Mouse (Mus musculus) mouse embryonic stem cell (cell line): ENCODE measurements around the gene Car15.

Experiments used
- in situ Hi-C, 2 experiments: fragments of 300-500 bp; cut with MboI; formaldehyde crosslinking; loops; 1 replicate in 1 of 2; 3 replicates in 1 of 2; pipeline ENCODE4 v1.14.3; 2019 to 2020; ENCODE audit warnings: low sequenced_read_pairs in 2 of 2, low pct_unique_long_range_greater_than_20kb in 1 of 2, mixed read lengths in 1 of 2; ENCODE audit not compliant: unreplicated experiment in 1 of 2

Car15 gene

DNA sequence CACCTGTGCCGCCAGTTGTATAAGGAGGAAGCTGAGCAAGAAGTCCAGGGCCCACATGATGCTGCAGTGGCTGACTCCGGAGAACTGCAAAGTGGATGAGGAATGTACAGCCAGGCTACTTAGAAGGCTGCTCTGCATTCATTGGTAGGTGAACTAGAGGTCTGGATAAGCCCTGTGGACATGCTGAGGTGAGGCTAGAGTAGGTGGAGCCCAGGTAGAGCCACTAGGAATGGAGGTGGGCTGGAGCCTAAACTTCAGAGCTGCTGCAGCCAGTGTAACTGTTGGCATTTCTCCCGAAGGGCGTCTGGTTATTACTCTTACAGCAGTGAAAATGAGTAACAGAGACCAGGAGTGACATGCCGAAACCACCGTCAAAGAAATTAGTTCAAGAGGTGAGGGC, at the start of gene Car15:
TSS of gene Car15 (minus strand) at position 314 of the 400 bp plus-strand sequence.
- in situ Hi-C loops = no loop called here

DNA sequence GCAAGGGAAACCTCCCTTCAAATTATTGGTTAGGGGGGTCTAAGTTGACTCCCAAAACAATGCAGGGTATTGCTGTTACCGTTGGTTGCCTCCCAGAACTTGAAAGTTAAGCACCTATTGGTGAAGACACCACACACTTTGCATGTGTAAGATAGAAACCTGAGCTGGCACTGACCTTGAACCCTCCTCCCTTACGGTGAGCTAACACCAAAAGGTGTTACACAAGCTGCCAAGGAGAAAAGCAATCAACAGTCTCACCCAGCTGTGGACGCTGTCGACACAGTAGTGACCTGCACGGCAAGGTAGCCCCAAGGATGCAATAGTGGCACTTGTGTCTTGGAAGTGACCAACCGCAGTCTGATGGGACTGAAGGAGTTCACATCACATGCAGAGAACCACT, 46.0 kb upstream of the Car15 start:
- in situ Hi-C loops = no loop called here

DNA sequence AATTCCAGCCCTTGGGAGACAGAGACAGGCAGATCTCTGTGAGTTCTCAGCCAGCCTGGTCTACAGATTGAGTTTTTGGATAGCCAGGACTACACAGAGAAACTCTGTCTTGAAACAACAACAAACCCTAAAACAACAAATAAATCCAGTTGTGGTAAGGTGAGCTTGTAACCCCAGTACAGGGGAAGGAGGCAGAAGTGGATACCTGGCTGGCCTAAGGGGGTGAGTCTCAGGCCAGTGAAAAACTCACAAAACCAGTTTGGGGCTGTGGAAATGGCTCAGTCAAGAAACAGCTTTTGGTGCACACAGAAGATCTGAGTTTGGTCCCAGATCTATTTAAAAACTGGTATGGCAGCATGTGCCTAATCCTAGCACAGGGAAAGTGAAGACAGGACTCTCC, 44.0 kb upstream of the Car15 start:
- in situ Hi-C loops = no loop called here

DNA sequence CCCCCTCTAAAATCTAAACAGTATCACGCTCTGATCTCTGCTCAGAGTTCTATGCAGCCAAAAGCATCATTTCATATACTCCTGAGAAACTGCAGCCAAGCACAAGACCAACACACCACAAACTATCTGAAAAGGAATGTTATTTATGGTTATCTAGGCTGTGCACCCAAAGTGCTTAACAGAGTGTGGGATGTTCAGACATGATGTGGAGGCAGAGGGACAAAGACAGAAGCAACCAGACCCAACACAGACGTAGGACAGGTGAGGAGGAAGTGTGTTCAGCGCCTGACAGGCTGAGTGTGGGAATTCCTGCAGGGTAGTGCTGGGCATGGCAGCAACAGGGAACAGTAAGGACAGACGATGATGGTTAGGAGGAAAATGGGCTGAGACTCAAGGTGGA, 41.4 kb upstream of the Car15 start:
- in situ Hi-C loops = no loop called here

DNA sequence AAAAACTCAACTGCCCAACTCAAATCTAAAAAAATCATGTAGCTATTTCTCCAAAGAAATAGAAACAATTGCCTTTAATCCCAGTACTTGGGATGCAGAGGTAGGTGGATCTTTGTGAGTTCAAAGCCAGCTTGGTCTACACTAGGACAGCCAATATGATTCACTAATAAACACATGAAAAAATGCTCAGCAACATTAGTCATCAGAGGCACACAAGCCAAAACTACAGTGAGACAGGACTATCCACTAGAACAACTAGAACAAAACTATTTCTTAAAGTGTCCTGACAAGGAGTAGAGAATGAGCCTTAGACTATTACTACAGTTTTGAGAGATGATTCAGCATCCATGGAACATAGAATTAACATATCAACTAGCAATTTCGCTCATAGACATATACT, 37.9 kb upstream of the Car15 start:
- in situ Hi-C loops = no loop called here

DNA sequence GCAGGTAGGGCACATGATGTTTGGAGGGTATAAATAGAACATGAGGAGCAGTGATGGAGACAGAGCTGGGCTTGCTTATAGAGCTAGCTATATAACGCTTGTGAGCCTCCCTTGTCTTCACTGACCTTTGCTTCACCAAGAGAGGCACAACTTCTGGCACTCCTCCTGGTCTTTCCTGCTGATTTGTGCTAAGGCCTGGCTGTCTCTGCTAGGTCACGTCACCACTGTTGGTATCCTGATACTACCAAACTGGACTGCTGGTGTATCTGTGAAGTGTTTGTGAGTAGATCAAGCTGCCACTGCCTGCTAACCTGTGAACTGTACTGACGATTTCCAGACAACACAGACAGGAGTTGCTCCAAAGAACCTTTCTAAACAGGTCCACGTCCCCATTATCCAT, 37.0 kb upstream of the Car15 start:
- in situ Hi-C loops = no loop called here

DNA sequence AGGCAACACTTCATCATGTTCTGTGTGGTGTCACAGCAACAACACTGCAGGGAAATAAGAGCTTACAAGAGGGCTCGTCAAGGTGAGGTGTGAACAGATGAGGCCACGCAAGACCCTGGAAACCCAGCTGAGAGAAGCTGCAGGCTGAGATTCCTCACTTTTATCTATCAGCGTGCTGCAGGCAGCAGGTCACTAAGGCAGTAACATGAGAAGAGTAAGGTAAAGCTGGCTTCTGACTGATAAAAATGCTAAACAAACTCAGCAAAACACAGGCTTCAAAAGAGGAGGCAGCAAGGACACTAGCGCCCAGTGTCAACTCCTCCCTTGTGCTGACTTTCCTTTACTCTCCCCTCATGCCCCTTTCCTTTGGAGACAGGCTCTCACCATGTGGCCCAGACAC, 34.8 kb upstream of the Car15 start:
- in situ Hi-C loops = no loop called here

DNA sequence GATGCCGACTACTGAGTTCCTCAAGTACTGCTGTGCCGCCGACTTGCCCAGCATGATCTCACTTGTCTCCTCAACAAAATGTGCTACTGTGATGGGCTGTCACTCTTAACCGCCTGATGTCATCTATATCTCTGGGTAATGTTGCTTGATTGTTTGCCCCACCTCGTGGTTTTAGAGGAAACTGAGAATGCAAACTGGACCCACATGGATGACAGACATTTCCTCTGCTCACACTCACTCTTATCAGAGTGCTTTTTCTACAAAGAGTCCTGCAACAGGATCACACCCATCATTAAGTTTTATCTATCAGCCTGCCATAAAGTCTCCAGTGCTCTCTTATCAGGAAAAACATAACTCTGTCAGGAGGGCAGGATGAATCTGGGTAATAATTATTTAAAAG, 33.1 kb upstream of the Car15 start:
- in situ Hi-C loops = no loop called here

DNA sequence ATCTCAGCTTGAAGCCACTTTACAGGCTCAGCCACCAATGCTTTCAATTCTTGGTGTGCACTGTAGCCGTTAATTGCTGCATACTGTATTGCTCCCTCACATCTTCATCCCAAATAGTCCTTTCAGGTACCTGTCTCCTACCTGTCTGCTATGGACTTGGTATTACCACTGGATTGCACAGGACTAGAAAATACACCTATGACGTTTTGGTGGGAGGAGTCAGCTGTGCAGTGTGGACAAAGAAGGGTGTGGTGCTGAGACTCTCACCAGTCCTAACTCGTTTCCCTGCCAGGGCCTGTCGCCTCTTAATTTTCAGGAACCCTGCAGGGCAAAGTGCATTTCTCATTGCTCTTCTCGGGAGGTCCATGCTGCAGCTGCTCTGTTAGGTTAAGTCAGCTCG, 27.6 kb upstream of the Car15 start:
- in situ Hi-C loops = no loop called here

DNA sequence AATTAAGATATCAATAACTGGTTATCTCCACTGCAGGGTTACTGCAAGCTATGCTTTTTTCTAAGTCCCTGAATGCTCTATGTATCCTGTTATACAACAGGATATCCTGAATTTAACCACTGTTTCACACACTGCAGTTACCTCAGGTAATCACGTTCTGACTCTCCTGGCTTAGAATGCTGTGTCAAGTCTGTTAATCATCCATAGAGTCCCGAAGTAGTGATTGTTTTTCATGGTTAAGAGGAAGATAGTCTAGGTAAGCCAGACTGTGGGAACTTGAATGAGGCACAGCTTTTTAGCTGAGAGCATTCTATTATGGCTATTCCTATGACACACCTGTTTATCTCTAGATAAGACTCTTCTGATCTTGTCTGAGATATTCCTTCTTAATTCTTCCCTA, 27.1 kb upstream of the Car15 start:
- in situ Hi-C loops = no loop called here

DNA sequence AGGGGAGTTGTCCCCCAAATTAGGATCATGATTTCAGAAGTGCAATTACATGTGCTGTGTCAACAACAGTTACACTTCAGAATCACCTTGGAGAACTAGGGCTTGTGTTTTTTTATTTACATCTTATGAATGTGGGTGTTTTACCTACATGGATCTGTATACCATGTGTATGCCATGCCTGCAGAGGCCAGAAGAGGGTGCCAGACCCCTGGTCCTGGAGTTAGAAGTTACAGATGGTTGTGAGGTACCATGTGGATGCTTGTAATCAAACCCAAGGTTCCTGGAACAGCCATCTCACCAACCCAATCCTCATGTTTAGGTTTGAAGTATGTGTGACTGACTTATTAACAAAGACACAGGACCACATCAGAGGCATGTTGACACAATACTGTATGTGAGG, 20.4 kb upstream of the Car15 start:
- in situ Hi-C loops = no loop called here

DNA sequence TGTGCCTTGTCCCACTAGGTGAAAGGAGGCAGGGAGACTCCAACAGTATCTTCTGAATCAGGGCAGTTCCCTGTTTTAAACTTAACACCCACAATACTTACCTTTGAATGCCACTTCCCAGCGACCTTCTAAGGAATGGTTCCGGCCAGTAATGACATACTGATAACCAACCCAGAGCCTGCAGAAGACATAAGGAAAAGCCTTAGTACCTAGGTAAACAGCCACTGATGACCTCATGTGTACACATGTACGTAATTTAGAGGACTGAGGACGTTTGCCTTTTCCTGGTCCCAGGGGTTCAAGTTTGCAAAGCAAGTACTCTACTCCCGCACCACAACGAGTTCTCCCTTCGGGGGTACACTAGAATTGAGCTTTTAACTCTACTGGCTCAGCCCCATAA, 19.0 kb upstream of the Car15 start:
- in situ Hi-C loops = no loop called here

DNA sequence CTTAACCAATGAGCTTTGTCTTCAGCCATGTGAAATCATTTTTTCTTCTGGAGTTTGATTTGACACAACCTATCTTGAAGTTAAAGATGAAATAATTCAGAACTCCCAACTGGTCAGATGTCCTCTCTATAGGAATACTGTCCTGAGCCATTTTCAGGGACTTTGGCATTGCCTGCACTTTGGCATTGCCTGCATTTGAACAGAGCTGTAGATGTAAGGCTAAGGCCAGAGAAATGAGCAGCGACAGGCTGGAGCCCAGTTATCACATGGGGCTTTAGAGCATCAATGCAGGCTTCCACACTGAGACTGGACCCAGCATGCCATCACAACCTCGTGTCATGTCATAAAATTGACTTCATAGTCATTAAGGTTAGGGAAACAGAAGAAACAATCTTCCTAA, 15.1 kb upstream of the Car15 start:
- in situ Hi-C loops = no loop called here

DNA sequence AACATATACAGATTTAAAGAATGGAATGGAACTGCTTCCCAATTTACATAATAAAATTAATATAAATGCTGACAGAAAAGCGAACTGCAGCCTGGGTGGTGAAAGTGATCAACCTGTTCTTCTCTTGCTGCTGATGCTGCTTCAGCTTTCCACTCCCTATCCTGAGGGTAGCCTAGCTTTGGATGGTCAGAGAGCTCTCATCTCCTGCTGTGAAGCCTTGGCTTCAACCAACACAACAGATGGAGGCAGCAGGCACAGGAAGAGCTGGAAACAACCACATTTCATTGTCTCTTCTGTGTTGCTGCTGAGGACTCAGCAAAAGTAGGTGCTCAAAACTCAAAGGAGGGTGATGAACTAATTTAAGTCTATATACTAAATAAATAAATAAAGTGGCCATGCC, 13.7 kb upstream of the Car15 start:
- in situ Hi-C loops = no loop called here

DNA sequence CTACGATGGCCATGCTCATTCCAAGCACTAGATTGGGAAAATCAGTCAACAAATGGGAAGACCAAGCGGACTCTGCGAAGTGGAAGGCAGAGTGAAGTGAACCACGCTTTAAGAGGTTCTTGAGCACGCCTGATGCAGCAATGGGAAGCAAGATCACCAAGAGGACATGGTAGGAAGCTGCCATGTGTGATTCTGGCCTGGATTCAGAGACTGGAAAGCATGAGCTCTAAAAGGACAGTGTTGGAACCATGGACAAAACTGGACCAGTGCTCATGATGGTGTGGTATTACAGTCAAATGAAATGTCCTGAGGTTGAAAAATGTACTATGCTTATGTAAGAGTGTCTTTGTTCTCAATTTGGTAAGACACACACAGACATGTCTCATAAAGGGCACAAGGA, 13.2 kb upstream of the Car15 start:
- in situ Hi-C loops = no loop called here

DNA sequence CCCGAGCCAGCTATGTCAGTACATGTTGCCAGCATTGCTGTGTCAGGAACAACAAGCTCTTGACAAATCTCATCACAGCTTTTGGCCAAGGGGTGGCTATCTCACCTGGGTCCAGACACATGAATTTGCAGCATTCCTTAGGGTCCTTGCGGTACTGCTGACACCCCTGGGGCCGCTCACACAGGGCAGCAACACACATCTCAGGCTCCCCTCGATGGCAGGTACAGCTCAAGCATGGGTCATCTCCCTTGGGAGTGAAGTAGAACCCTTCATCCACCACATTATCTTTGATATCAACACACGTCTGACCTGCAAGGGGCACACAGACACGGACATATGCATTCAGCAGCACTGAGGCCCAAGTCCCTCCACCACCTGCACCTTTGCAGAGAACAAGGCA, 11.3 kb upstream of the Car15 start:
- in situ Hi-C loops = no loop called here

DNA sequence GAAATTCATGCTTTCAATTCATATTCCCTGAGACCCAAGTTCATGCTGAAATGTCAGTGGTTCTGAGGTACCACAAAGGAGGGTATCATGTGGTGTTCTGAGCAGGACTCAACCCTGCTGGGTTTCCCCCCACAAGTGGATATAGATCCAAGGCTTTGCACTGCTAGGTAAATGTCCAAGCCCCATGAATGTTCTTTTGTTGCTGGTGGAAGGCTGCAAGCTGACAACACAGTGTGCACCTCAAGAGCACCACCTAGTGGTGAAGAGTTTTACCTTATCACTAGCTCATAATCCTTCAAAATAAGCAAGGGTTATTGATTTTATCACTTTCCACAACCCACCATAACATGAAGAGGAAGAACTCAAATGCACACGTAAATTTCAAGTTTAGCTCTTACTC, 10.8 kb upstream of the Car15 start:
- in situ Hi-C loops = no loop called here

DNA sequence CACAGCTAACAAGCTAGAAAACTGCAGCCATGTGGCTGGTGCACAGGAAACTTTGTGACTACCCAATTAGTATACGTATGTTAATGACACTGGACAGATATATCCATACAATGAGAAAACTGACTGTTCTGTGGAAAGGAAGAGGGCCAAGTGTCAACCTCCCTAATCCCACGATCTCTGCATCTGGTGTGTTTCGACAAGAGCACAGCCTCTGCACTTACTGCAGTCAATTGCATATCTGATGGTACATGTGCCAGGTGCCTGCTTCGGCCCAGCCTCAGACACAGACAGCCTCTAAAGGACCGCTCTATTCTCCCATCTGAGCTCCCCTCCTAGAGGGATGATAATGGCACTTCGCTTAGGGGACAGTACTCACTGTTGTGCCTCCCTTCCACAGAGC, 10.3 kb upstream of the Car15 start:
- in situ Hi-C loops = no loop called here

DNA sequence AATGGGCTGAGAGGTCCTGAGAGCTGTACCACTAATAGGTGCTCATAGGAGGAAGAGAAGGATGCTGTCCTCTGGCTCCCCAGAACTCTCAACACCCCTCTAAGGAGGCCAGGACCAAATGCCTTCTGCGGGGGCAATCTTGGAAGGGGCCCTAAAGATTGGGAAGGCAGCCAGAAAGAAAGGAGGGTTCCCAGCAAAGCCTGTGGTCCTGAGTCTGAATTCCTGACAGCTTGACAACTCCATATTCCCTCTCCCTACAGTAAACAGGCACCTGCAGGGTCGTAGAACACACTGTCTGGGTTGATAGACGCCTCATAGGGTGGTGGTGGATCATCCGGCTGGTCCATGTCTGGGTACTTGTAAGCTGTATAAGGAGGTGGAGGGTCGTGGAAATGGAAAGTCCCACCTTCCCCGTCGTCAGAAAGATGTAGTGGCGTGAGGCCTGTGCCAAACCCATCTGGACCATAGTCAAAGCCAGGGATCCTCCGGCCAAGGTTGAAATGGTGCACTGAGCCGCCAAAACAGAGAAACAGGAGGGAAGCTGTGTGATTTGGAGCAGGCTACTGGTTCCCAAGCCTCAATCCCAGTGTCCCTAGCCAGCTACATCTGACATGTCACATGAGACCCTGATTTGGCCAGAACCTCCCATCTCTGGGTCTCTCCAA, 5.7 kb upstream of the Car15 start:
- in situ Hi-C loops = no loop called here

DNA sequence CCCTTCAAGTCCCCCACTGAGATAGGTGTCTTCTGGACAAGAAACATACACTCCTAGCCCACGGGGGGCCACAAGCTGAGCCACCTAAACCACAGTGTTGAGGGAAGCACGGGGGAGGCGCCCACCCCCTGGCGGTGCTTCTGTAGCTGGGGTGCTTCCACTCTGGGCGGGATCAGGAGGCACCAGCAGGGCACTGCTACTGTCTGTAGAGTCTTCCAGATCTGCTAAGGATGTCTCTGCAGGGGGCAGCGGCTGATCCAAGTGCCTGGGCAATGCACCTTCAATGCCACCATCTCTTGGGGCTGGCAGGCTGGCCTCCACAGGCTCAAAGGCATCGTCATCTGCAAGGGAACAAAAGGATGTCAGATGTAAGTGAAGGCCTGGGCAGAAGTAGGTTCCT, 4.3 kb upstream of the Car15 start:
- in situ Hi-C loops = no loop called here

DNA sequence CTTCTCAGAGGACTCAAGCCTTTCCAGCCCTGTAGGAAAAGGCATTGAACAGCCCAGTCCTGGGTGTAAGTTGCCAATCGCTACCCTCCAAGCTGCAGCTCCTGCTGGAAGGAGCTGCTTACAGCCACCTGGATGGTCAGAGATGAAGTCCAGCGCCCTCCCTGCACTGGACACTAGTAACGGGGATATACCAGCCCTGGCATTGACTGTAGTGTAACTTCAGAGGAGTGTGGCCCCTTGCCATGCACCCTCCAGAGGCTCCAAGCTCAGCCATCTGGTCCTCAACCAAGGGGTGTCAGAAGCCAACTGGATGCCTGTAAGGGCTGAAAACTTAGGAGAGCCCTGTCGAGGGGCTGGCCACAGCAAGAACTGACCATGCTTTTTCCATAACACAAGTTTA, 1.8 kb upstream of the Car15 start:
- in situ Hi-C loops = no loop called here
